Mouse (Mus musculus) megakaryocyte, embryonic 14.5 days (primary cell): ENCODE results near the gene Snx8.

Experiments
- FLI1 ChIP-seq: IDR thresholded peaks from 2 replicates; pipeline ENCODE4 v1.6.1; 2012; ENCODE audit warnings: low read length, inconsistent platforms, mixed read lengths
- GATA1 ChIP-seq: IDR thresholded peaks from 3 replicates; pipeline ENCODE4 v1.6.1; 2012; ENCODE audit warnings: mixed read lengths, low read length, inconsistent platforms, borderline replicate concordance

- TF ChIP-seq FLI1 (no peak), GATA1 (no peak)
Measured at GRCm38 (mm10) chr5:140414647-140415046, 25.6 kb upstream of the Snx8 start.
